Mouse (Mus musculus) bone marrow, adult 2 months (tissue): Measurements from ENCODE around the gene G430095P16Rik. TPM values are rescaled to one million over a fixed set of nuclear protein-coding genes. Genes with fewer than 3 reads are reported as not detected.

Experiments
- H3K27ac ChIP-seq: fragments of 200-500 bp; 2 replicates; pipeline ENCODE4 v1.5.1; 2012; ENCODE audit warnings: low read depth, mild to moderate bottlenecking, control low read depth, inconsistent platforms, low read length; ENCODE audit not compliant: control insufficient read depth, poor library complexity, insufficient read depth
- H3K4me1 ChIP-seq: fragments of 200-500 bp; 2 replicates; pipeline ENCODE4 v1.6.1; 2011; ENCODE audit warnings: low read length; ENCODE audit not compliant: control insufficient read depth, insufficient read depth
- H3K4me3 ChIP-seq: fragments of 200-500 bp; replicated peaks from 2 replicates; pipeline ENCODE3; 2011; ENCODE audit warnings: mild to moderate bottlenecking, low read depth, low read length, control low read depth; ENCODE audit not compliant: control insufficient read depth
- CTCF ChIP-seq: fragments of 200-500 bp; IDR thresholded peaks from 2 replicates; pipeline ENCODE4 v1.5.1; 2011; ENCODE audit warnings: low read length, control low read depth; ENCODE audit not compliant: control insufficient read depth, insufficient read depth
- POLR2A ChIP-seq: fragments of 200-500 bp; IDR thresholded peaks from 2 replicates; pipeline ENCODE4 v1.6.1; 2011; ENCODE audit warnings: low read depth, mild to moderate bottlenecking, control low read depth, low read length, borderline replicate concordance; ENCODE audit not compliant: control insufficient read depth
- WGBS: fragments of 180-500 bp; shearing (Covaris S2); methylation state at CpG from one replicate; pipeline ENCODE4 v1.1.7; 2018; 5-methylcytosine and 5-hydroxymethylcytosine counted together
- polyA plus RNA-seq: library from polyadenylated mRNA; stranded (reverse); fragments of >200 nt; gene quantifications from 2 replicates; pipeline ENCODE4 v1.2.4, GENCODE M21; 2011; ENCODE audit warnings: low replicate concordance; ENCODE audit not compliant: missing spikeins, insufficient read depth, insufficient read length

The G430095P16Rik gene
- polyA plus RNA-seq, 1 experiment: 27.2 TPM

- Histone ChIP-seq H3K27ac (peak overlapping the region; percentile 95), H3K4me1 (peaks cover 11% of the 10 kb centered on the region), H3K4me3 (peak overlapping the region; percentile 72)
- WGBS: under 1% methylated on average over 12 of the region's 12 CpGs
- no peak for TF ChIP-seq POLR2A
- no peak for TF ChIP-seq CTCF
Observed at GRCm38 (mm10) chr8:84705960-84706359, 16.8 kb upstream of the G430095P16Rik start.

- H3K4me3 ChIP-seq: peak overlapping the region; percentile 77
- 2% methylated on average over 45 of the region's 45 CpGs for WGBS
- H3K27ac ChIP-seq: peak overlapping the region; percentile 95
- peaks cover 10% of the 10 kb centered on the region for H3K4me1 ChIP-seq
- no peak for TF ChIP-seq CTCF
- peak; percentile 40; the same call in 1 of the 2 replicates for TF ChIP-seq POLR2A
Observed at GRCm38 (mm10) chr8:84706610-84707266, 16.1 kb upstream of the G430095P16Rik start.

GRCm38 (mm10) chr8:84707267-84707883 lies 15.4 kb upstream of the G430095P16Rik start:
- Histone ChIP-seq H3K4me3 (peak overlapping the region; percentile 77), H3K27ac (peak overlapping the region; percentile 95), H3K4me1 (peaks cover 10% of the 10 kb centered on the region)
- TF ChIP-seq POLR2A (0 out of 2 replicates have a peak, but pooled peaks have one; percentile 31), CTCF (no peak)
- 5% methylated on average over 22 of the region's 22 CpGs for WGBS

- TF ChIP-seq CTCF: no peak
- no peak; the same call in 1 of the 2 replicates for TF ChIP-seq POLR2A
- H3K4me3 ChIP-seq: peak overlapping the region; percentile 77
- peaks cover 8% of the 10 kb centered on the region for H3K4me1 ChIP-seq
- peak overlapping the region; percentile 95 for H3K27ac ChIP-seq
- 40% methylated on average over 15 of the region's 15 CpGs for WGBS
Observed at GRCm38 (mm10) chr8:84708071-84708541, 14.7 kb upstream of the G430095P16Rik start.

GRCm38 (mm10) chr8:84708774-84709475 lies 13.9 kb upstream of the G430095P16Rik start:
- Histone ChIP-seq H3K4me3 (no peak overlapping the region), H3K4me1 (peaks cover 2% of the 10 kb centered on the region), H3K27ac (no peak overlapping the region)
- WGBS: 31% methylated on average over 12 of the region's 12 CpGs
- TF ChIP-seq POLR2A (no peak), CTCF (peak; percentile 92)

GRCm38 (mm10) chr8:84709931-84710330 lies 12.9 kb upstream of the G430095P16Rik start:
- Histone ChIP-seq H3K27ac (no peak overlapping the region), H3K4me1 (peaks cover 2% of the 10 kb centered on the region), H3K4me3 (no peak overlapping the region)
- TF ChIP-seq POLR2A (no peak), CTCF (no peak)
- 97% methylated on average over 1 of the region's 1 CpGs for WGBS

- WGBS: 86% methylated on average over 3 of the region's 3 CpGs
- Histone ChIP-seq H3K4me3 (no peak overlapping the region), H3K4me1 (peaks cover 2% of the 10 kb centered on the region), H3K27ac (no peak overlapping the region)
- TF ChIP-seq CTCF: no peak
- no peak for TF ChIP-seq POLR2A
Observed at GRCm38 (mm10) chr8:84711312-84711711, 11.5 kb upstream of the G430095P16Rik start.
